Mouse (Mus musculus) lung, postnatal 0 days (tissue): ENCODE results near the gene Chd9. TPM values are rescaled to one million over a fixed set of nuclear protein-coding genes. Genes with fewer than 3 reads are reported as not detected.
A peak's percentile ranks its signal among the peaks of the same experiment; 100 is the strongest.

Experiments used
- ATAC-seq: fragments of 200-750 bp; cut with Nextera tagmentation; 2 replicates; pipeline ENCODE4 v1.8.0; 2017; ENCODE audit warnings: moderate library complexity
- DNase-seq: peaks from one replicate; pipeline ENCODE4 v3.0.0-alpha.2; 2016; ENCODE audit warnings: low spot score
- H3K27ac ChIP-seq: fragments of 300-500 bp; sonication (generic); 2 replicates; pipeline ENCODE4 v1.5.1; 2014; ENCODE audit warnings: antibody characterized with exemption, mild to moderate bottlenecking, low read length, mixed read lengths
- H3K27me3 ChIP-seq: fragments of 300-500 bp; sonication (generic); replicated peaks from 2 replicates; pipeline ENCODE4 v1.6.1; 2014; ENCODE audit warnings: low read length, mixed read lengths; ENCODE audit not compliant: insufficient read depth
- H3K36me3 ChIP-seq: fragments of 300-500 bp; sonication (generic); 2 replicates; pipeline ENCODE4 v1.6.1; 2014; ENCODE audit warnings: low read length, mixed read lengths; ENCODE audit not compliant: insufficient read depth
- H3K4me1 ChIP-seq: fragments of 300-500 bp; sonication (generic); 2 replicates; pipeline ENCODE4 v1.6.1; 2014; ENCODE audit warnings: antibody characterized with exemption, low read depth, low read length, mixed read lengths; ENCODE audit not compliant: insufficient read depth
- H3K4me2 ChIP-seq: fragments of 300-500 bp; sonication (generic); replicated peaks from 2 replicates; pipeline ENCODE4 v1.6.1; 2014; ENCODE audit warnings: low read depth, mild to moderate bottlenecking, low read length, moderate library complexity, mixed read lengths
- H3K4me3 ChIP-seq: fragments of 300-500 bp; sonication (generic); 2 replicates; pipeline ENCODE4 v1.5.1; 2014; ENCODE audit warnings: low read depth, low read length
- H3K9ac ChIP-seq: fragments of 300-500 bp; sonication (generic); replicated peaks from 2 replicates; pipeline ENCODE4 v1.6.1; 2014; ENCODE audit warnings: low read depth, mild to moderate bottlenecking
- H3K9me3 ChIP-seq: fragments of 300-500 bp; sonication (generic); 2 replicates; pipeline ENCODE4 v1.6.1; 2016; ENCODE audit warnings: low read length, mixed read lengths
- CTCF ChIP-seq: IDR thresholded peaks from 2 replicates; pipeline ENCODE4 v1.5.1; 2016; ENCODE audit warnings: antibody characterized with exemption, mild to moderate bottlenecking
- EP300 ChIP-seq: IDR thresholded peaks from 2 replicates; pipeline ENCODE4 v1.6.1; 2016; ENCODE audit warnings: antibody characterized with exemption, mild to moderate bottlenecking, control low read depth
- WGBS: fragments of 180-500 bp; shearing (Covaris S2); extraction: QIAGEN DNeasy Blood & Tissue Kit; methylation state at CpG from one replicate; pipeline ENCODE4 v1.1.7; 2014; 5-methylcytosine and 5-hydroxymethylcytosine counted together
- polyA plus RNA-seq: library from polyadenylated mRNA; unstranded; fragments of >200 nt; fragmentation: Nextera tagmentation; extraction: Ambion mirVana; gene quantifications from 2 replicates; pipeline ENCODE4 v1.2.1, GENCODE M21; 2015

Chd9 gene
- polyA plus RNA-seq, 1 experiment from 2014 or later: 122 TPM

- H3K4me3 ChIP-seq: peak within 1 kb of the TSS; percentile 83
- H3K27me3 ChIP-seq: no peaks in the 10 kb centered on the region
- H3K9ac ChIP-seq: peak within 1 kb of the TSS; percentile 90
- TF ChIP-seq CTCF (no peak), EP300 (no peak)
- ATAC-seq (peak; percentile 96), DNase-seq (peak; percentile 97)
- 0 out of 2 replicates have a peak, but pooled peaks cover 4% of the 10 kb centered on the region for H3K4me1 ChIP-seq
- H3K27ac ChIP-seq: peak within 1 kb of the TSS; percentile 97
- no peaks in the 10 kb centered on the region for H3K9me3 ChIP-seq
- H3K36me3 ChIP-seq: no peaks in the 10 kb centered on the region
- WGBS: under 1% methylated on average over 23 of the region's 25 CpGs
- H3K4me2 ChIP-seq: peak within 1 kb of the TSS; percentile 74
Measured at GRCm38 (mm10) chr8:91069834-91070233, 241.7 kb downstream of the Chd9 start, which contains the start of gene Rbl2. Rbl2 (plus strand) TSS chr8:91070057.

GRCm38 (mm10) chr8:91070275-91070859 is 242.2 kb downstream of the Chd9 start:
- under 1% methylated on average over 30 of the region's 34 CpGs for WGBS

DNA sequence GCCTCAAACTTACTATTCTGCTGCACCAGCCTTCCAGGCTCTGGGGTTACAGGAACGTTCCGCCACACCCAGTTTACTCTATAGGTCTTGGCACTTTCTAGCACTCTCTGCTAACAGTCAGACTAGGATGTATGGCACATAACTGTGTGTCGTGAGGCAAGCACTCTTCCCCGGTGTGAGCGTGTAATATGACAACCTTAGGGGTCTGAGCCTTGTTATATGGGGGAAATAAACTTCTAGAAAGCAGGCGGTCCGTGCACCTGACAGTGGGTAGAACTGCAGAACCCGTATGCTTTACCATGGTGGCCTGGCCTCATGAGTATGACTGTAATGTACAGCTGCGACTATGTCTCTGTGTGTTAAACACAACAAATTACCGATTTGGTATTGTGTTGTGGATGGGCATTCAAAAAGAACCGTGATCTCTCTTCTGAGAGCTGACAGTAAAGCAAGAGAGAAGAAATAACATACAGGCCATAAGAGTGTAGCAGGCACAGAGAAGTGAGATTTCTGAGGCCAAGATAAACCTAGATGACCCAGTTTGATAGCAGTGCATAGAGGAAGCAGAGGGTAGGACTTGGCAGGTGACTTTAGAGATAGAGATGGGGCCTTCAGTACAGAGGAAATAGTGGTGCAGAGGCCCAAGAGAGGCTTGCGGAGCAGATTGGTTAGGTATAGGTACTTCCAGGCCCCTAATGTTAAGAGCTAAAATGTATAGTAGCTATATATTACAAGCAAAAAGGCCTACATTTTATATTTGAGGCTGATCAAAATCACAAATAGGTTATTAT is 249.1 kb downstream of the Chd9 start:
- 92% methylated on average over 12 of the region's 12 CpGs for WGBS

More at GRCm38 (mm10) chr8:91070275-91070859, 242.2 kb downstream of the Chd9 start:
- no peaks in the 10 kb centered on the region for H3K27me3 ChIP-seq
- H3K4me2 ChIP-seq: peak overlapping the region; percentile 74
- no peaks in the 10 kb centered on the region for H3K9me3 ChIP-seq
- H3K36me3 ChIP-seq: no peaks in the 10 kb centered on the region
- peak; percentile 95 for DNase-seq
- peak overlapping the region; percentile 83 for H3K4me3 ChIP-seq
- H3K27ac ChIP-seq: peak overlapping the region; percentile 97
- TF ChIP-seq CTCF (no peak), EP300 (0 out of 2 replicates have a peak, but pooled peaks have one; percentile 12)
- peak; percentile 91 for ATAC-seq
- 0 out of 2 replicates have a peak, but pooled peaks cover 4% of the 10 kb centered on the region for H3K4me1 ChIP-seq
- peak overlapping the region; percentile 90 for H3K9ac ChIP-seq

DNA sequence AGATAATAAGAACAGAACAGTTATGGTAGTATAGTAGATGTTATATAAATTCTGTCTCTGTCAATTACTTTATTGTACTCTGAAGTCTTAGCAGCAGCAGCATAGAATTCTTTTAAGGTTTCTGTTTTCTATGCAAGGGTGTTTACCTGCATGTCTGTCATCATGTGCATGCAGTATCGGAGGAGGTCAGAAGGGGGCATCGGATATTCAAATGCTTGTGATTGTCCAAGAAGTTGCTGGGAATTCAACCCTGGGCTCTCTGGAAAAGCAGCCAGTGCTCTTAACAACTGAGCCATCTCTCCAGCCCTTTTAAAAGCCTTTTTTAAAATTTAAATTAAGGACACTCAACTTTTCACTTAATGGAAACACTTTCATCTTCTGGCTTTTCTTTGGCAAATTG is 251.5 kb downstream of the Chd9 start:
- WGBS: 96% methylated on average over 2 of the region's 2 CpGs
- ATAC-seq: no peak
- no peaks in the 10 kb centered on the region for H3K9me3 ChIP-seq
- no peaks in the 10 kb centered on the region for H3K27me3 ChIP-seq
- H3K4me2 ChIP-seq: no peak overlapping the region
- H3K9ac ChIP-seq: no peak overlapping the region
- H3K4me3 ChIP-seq: no peak overlapping the region
- no peak for DNase-seq
- H3K36me3 ChIP-seq: peaks cover 22% of the 10 kb centered on the region
- H3K27ac ChIP-seq: no peak overlapping the region
- no peaks in the 10 kb centered on the region for H3K4me1 ChIP-seq
- TF ChIP-seq EP300: no peak
- no peak; the same call in 1 of the 2 replicates for TF ChIP-seq CTCF

More for the DNA sequence above, 249.1 kb downstream of the Chd9 start:
- H3K4me1 ChIP-seq: no peaks in the 10 kb centered on the region
- no peak for ATAC-seq
- H3K27me3 ChIP-seq: no peaks in the 10 kb centered on the region
- H3K27ac ChIP-seq: no peak overlapping the region
- no peak for DNase-seq
- H3K4me2 ChIP-seq: no peak overlapping the region
- peaks cover 16% of the 10 kb centered on the region for H3K36me3 ChIP-seq
- no peak overlapping the region for H3K9ac ChIP-seq
- H3K9me3 ChIP-seq: no peaks in the 10 kb centered on the region
- no peak overlapping the region for H3K4me3 ChIP-seq
- no peak for TF ChIP-seq EP300
- TF ChIP-seq CTCF: no peak

GRCm38 (mm10) chr8:91081911-91082310 is 253.8 kb downstream of the Chd9 start:
- no peaks in the 10 kb centered on the region for H3K9me3 ChIP-seq
- peaks cover 29% of the 10 kb centered on the region; the same call in 1 of the 2 replicates for H3K36me3 ChIP-seq
- DNase-seq (peak; percentile 9), ATAC-seq (0 out of 2 replicates have a peak, but pooled peaks have one; percentile 19)
- no peaks in the 10 kb centered on the region for H3K27me3 ChIP-seq
- no peak overlapping the region for H3K4me2 ChIP-seq
- no peaks in the 10 kb centered on the region for H3K4me1 ChIP-seq
- TF ChIP-seq EP300 (no peak), CTCF (no peak)
- H3K9ac ChIP-seq: no peak overlapping the region
- H3K27ac ChIP-seq: no peak overlapping the region
- H3K4me3 ChIP-seq: no peak overlapping the region
- WGBS: 72% methylated on average over 7 of the region's 7 CpGs

DNA sequence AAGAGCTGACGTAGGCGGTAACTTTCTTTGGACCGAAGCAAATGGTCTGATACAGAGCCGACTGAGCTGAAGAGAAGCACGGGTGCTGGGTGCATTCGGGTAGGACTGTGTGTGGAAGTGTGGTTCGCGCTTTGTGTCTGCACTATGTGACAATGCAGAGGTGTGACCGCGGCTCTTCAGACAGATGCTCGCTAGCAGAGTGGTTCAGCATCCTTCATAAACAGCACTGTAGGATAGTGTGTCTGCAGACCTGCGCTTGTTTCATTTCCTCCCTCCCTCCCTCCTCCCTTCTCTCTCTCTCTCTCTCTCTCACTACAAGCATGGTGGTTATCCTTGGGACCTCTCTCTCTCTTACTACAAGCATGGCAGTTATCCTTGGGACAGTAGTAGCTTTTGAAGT is 254.3 kb downstream of the Chd9 start:
- Histone ChIP-seq H3K4me3 (no peak overlapping the region), H3K4me2 (no peak overlapping the region), H3K9ac (no peak overlapping the region), H3K36me3 (peaks cover 29% of the 10 kb centered on the region; the same call in 1 of the 2 replicates), H3K27me3 (no peaks in the 10 kb centered on the region), H3K4me1 (no peaks in the 10 kb centered on the region), H3K9me3 (no peaks in the 10 kb centered on the region), H3K27ac (no peak overlapping the region)
- DNase-seq: no peak
- WGBS: 86% methylated on average over 12 of the region's 12 CpGs
- ATAC-seq: no peak
- no peak for TF ChIP-seq EP300
- no peak for TF ChIP-seq CTCF
